In genomic region chr5:142619866-142620265, GRCm38 (mm10) we compare ENCODE assay signal across 8 mouse cellular contexts. TPM values are rescaled to one million over a fixed set of nuclear protein-coding genes. Genes with fewer than 3 reads are reported as not detected.
DNase-seq lines count a peak whose midpoint lies in the region; ATAC-seq and TF ChIP-seq lines count a peak whose summit lies in the region.

No protein-coding gene starts in this region.

- WGBS in heart, postnatal 0 days, result 6% methylated on average over 5 of the region's 5 CpGs
- WGBS in heart, embryonic 11.5 days (ENCODE audit: insufficient replicate concordance), result 30% methylated on average over 5 of the region's 5 CpGs
- WGBS in midbrain, embryonic 15.5 days, result 29% methylated on average over 5 of the region's 5 CpGs

- ATAC-seq in heart, postnatal 0 days (ENCODE audit: insufficient read depth, low read depth), result no peak
- no peak; the same call in 1 of the 2 replicates for ATAC-seq in heart, embryonic 11.5 days (replicated peaks; ENCODE audit: insufficient number of reproducible peaks, low FRiP score, low TSS enrichment)
- peak; percentile 59; the same call in 1 of the 2 replicates for ATAC-seq in frontal cortex, adult (ENCODE audit: low TSS enrichment)
- peak; percentile 39; the same call in 1 of the 2 replicates for ATAC-seq in midbrain, embryonic 15.5 days (replicated peaks)

- H3K27me3 ChIP-seq in heart, postnatal 0 days (ENCODE audit: control insufficient read depth, insufficient read depth, low read length), result no peaks in the 10 kb centered on the region
- H3K27me3 ChIP-seq in heart, embryonic 11.5 days (ENCODE audit: control insufficient read depth, insufficient read depth, low read length), result no peaks in the 10 kb centered on the region
- H3K27me3 ChIP-seq in E14TG2a.4 (ENCODE audit: insufficient read depth, low read length), result peaks cover 32% of the 10 kb centered on the region
- no peaks in the 10 kb centered on the region for H3K27me3 ChIP-seq in midbrain, embryonic 15.5 days (replicated peaks)

- H3K36me3 ChIP-seq in heart, postnatal 0 days (replicated peaks; ENCODE audit: control insufficient read depth, insufficient read depth, low read length), result no peaks in the 10 kb centered on the region
- no peaks in the 10 kb centered on the region for H3K36me3 ChIP-seq in heart, embryonic 11.5 days (ENCODE audit: control insufficient read depth, insufficient read depth, low read length)
- no peaks in the 10 kb centered on the region for H3K36me3 ChIP-seq in E14TG2a.4 (ENCODE audit: insufficient read depth, low read length)
- no peaks in the 10 kb centered on the region for H3K36me3 ChIP-seq in midbrain, embryonic 15.5 days (replicated peaks)

- H3K4me1 ChIP-seq in heart, postnatal 0 days (ENCODE audit: control insufficient read depth, insufficient read depth), result no peaks in the 10 kb centered on the region
- no peaks in the 10 kb centered on the region for H3K4me1 ChIP-seq in heart, embryonic 11.5 days (ENCODE audit: control insufficient read depth, insufficient read depth, low read length)
- H3K4me1 ChIP-seq in E14TG2a.4 (replicated peaks; ENCODE audit: low read depth, low read length), result peaks cover 12% of the 10 kb centered on the region
- H3K4me1 ChIP-seq in midbrain, embryonic 15.5 days, result 0 out of 2 replicates have a peak, but pooled peaks cover 4% of the 10 kb centered on the region

- no peak overlapping the region for H3K9ac ChIP-seq in heart, postnatal 0 days (replicated peaks; ENCODE audit: low read depth, low read length)
- no peak overlapping the region for H3K9ac ChIP-seq in heart, embryonic 11.5 days (ENCODE audit: low read depth, low read length)
- no peak overlapping the region for H3K9ac ChIP-seq in midbrain, embryonic 15.5 days

- H3K4me2 ChIP-seq in heart, postnatal 0 days (ENCODE audit: low read depth, low read length), result no peak overlapping the region
- no peak overlapping the region for H3K4me2 ChIP-seq in heart, embryonic 11.5 days
- H3K4me2 ChIP-seq in midbrain, embryonic 15.5 days, result no peak overlapping the region

- no peaks in the 10 kb centered on the region for H3K9me3 ChIP-seq in heart, postnatal 0 days (replicated peaks; ENCODE audit: control insufficient read depth, low read length)
- H3K9me3 ChIP-seq in heart, embryonic 11.5 days (replicated peaks; ENCODE audit: control insufficient read depth, low read length), result no peaks in the 10 kb centered on the region
- H3K9me3 ChIP-seq in E14TG2a.4 (ENCODE audit: low read length), result peaks cover 7% of the 10 kb centered on the region
- no peaks in the 10 kb centered on the region for H3K9me3 ChIP-seq in midbrain, embryonic 15.5 days

- no peak overlapping the region for H3K4me3 ChIP-seq in heart, postnatal 0 days (ENCODE audit: low read depth, low read length)
- no peak overlapping the region for H3K4me3 ChIP-seq in heart, embryonic 11.5 days (ENCODE audit: low read depth, low read length)
- no peak overlapping the region for H3K4me3 ChIP-seq in E14TG2a.4 (replicated peaks; ENCODE audit: low read length)
- H3K4me3 ChIP-seq in midbrain, embryonic 15.5 days, result no peak overlapping the region

- TF ChIP-seq CTCF in heart, postnatal 0 days (IDR thresholded peaks at IDR 0.05; ENCODE audit: low read depth), result peak; percentile 76
- TF ChIP-seq CTCF in E14TG2a.4 (conservative IDR thresholded peaks at IDR 0.05; ENCODE audit: low read length), result peak; percentile 45

- no peak for DNase-seq in heart, postnatal 0 days (ENCODE audit: low spot score)
- peak; percentile 61 for DNase-seq in cerebellum, adult 8-10 months
- DNase-seq in layer of hippocampus, postnatal 10 days (ENCODE audit: low spot score in 2 of 2), result peak; percentile 73 to 85
- peak; percentile 74 for DNase-seq in thymus, postnatal 4 days

- no peak overlapping the region for H3K27ac ChIP-seq in heart, postnatal 0 days (ENCODE audit: low read depth)
- no peak overlapping the region for H3K27ac ChIP-seq in heart, embryonic 11.5 days (ENCODE audit: low read depth, low read length)
- no peak overlapping the region for H3K27ac ChIP-seq in midbrain, embryonic 15.5 days

- no peak for TF ChIP-seq EP300 in heart, postnatal 0 days (IDR thresholded peaks at IDR 0.05; ENCODE audit: low read depth)

RNA-seq across cellular contexts. Expression of gene Wipi2, which starts 7.6 kb away (rescaled TPM):
- 37.2 and 50.8 TPM in 2 replicates for total RNA-seq in heart, postnatal 0 days (2014; rRNA removed; ENCODE audit: low replicate concordance)
- polyA plus RNA-seq in heart, postnatal 0 days (2015; fragmentation: Nextera tagmentation; extraction: Ambion mirVana), result 19.6 and 20.7 TPM in 2 replicates
- 28.3 and 38.3 TPM in 2 replicates for polyA plus RNA-seq in heart, embryonic 11.5 days (2014; fragmentation: Nextera tagmentation; extraction: Ambion mirVana)
- 10 to 100 TPM; 71.1 to 74.5 TPM for total RNA-seq in layer of hippocampus, postnatal 10 days (2021)
- 46.7 and 49.7 TPM in 2 replicates for polyA plus RNA-seq in midbrain, embryonic 15.5 days (2015; fragmentation: Nextera tagmentation; extraction: Ambion mirVana)

RNA-seq across cellular contexts. Expression of gene Mmd2, which starts 11.3 kb away (rescaled TPM):
- 0.08 TPM in 1 of 2 replicates, not detected in the other for total RNA-seq in heart, postnatal 0 days (2014; rRNA removed; ENCODE audit: low replicate concordance)
- polyA plus RNA-seq in heart, postnatal 0 days (2015; fragmentation: Nextera tagmentation; extraction: Ambion mirVana), result 0.08 TPM in 1 of 2 replicates, not detected in the other
- 0.13 and 0.29 TPM in 2 replicates for polyA plus RNA-seq in heart, embryonic 11.5 days (2014; fragmentation: Nextera tagmentation; extraction: Ambion mirVana)
- 100 to 1,000 TPM; 164 to 175 TPM for total RNA-seq in layer of hippocampus, postnatal 10 days (2021)
- 40.9 and 47.5 TPM in 2 replicates for polyA plus RNA-seq in midbrain, embryonic 15.5 days (2015; fragmentation: Nextera tagmentation; extraction: Ambion mirVana)

Comparison
In these comparisons a context has a peak if more than half of its experiments do, and no peak if none do; other contexts are left out.
1. ATAC-seq: peak in frontal cortex, adult (single experiment) and midbrain, embryonic 15.5 days (single experiment); none in heart, postnatal 0 days (single experiment) and heart, embryonic 11.5 days (single experiment).
2. RNA of gene Mmd2, which starts 11.3 kb away (polyA plus RNA-seq): 40.9 to 47.5 TPM in midbrain, embryonic 15.5 days; 0.13 to 0.29 TPM in heart, embryonic 11.5 days and 0.08 TPM in heart, postnatal 0 days; every median in the first group is over 10 times any median in the second.